Mouse (Mus musculus) forebrain, embryonic 12.5 days (tissue): ENCODE measurements around the gene Asb8. TPM values are rescaled to one million over a fixed set of nuclear protein-coding genes. Genes with fewer than 3 reads are reported as not detected.

Source experiments
- ATAC-seq: fragments of 200-750 bp; cut with Nextera tagmentation; 2 replicates; pipeline ENCODE4 v1.8.0; 2017; ENCODE audit warnings: moderate TSS enrichment; ENCODE audit not compliant: low FRiP score
- H3K27ac ChIP-seq: fragments of 300-500 bp; sonication (generic); 2 replicates; pipeline ENCODE4 v1.5.1; 2016; ENCODE audit warnings: mild to moderate bottlenecking
- H3K27me3 ChIP-seq: fragments of 300-500 bp; sonication (generic); 2 replicates; pipeline ENCODE4 v1.6.1; 2016; ENCODE audit warnings: mild to moderate bottlenecking
- H3K36me3 ChIP-seq: fragments of 300-500 bp; sonication (generic); replicated peaks from 2 replicates; pipeline ENCODE4 v1.6.1; 2016; ENCODE audit warnings: mild to moderate bottlenecking
- H3K4me1 ChIP-seq: fragments of 300-500 bp; sonication (generic); 2 replicates; pipeline ENCODE4 v1.6.1; 2016
- H3K4me2 ChIP-seq: fragments of 300-500 bp; sonication (generic); 2 replicates; pipeline ENCODE4 v1.6.1; 2016; ENCODE audit warnings: mild to moderate bottlenecking, moderate library complexity
- H3K4me3 ChIP-seq: fragments of 300-500 bp; sonication (generic); replicated peaks from 2 replicates; pipeline ENCODE4 v1.5.1; 2016; ENCODE audit warnings: mild to moderate bottlenecking
- H3K9ac ChIP-seq: fragments of 300-500 bp; sonication (generic); 2 replicates; pipeline ENCODE4 v1.6.1; 2016; ENCODE audit warnings: mild to moderate bottlenecking
- H3K9me3 ChIP-seq: fragments of 300-500 bp; sonication (generic); 2 replicates; pipeline ENCODE4 v1.6.1; 2016
- WGBS: fragments of 180-500 bp; shearing (Covaris S2); methylation state at CpG from one replicate; pipeline ENCODE4 v1.1.7; 2016; 5-methylcytosine and 5-hydroxymethylcytosine counted together
- polyA plus RNA-seq: library from polyadenylated mRNA; unstranded; fragments of >200 nt; fragmentation: Nextera tagmentation; extraction: Ambion mirVana; gene quantifications from 2 replicates; pipeline ENCODE4 v1.2.1, GENCODE M21; 2016

The Asb8 gene
- polyA plus RNA-seq, 1 experiment from 2014 or later, result 38.4 TPM

- H3K27ac ChIP-seq, result no peak overlapping the region
- WGBS, result 77% methylated on average over 9 of the region's 9 CpGs
- peaks cover 57% of the 10 kb centered on the region for H3K27me3 ChIP-seq
- no peak overlapping the region for H3K9ac ChIP-seq
- H3K4me3 ChIP-seq, result no peak overlapping the region
- H3K36me3 ChIP-seq, result no peaks in the 10 kb centered on the region
- H3K4me2 ChIP-seq, result peak overlapping the region; percentile 87
- H3K4me1 ChIP-seq, result peaks cover 41% of the 10 kb centered on the region
- no peaks in the 10 kb centered on the region for H3K9me3 ChIP-seq
- ATAC-seq, result no peak
Observed at GRCm38 (mm10) chr15:98170917-98171316, 5.5 kb upstream of the Asb8 start.

- H3K27me3 ChIP-seq, result peaks cover 62% of the 10 kb centered on the region
- no peak overlapping the region for H3K9ac ChIP-seq
- H3K4me1 ChIP-seq, result peaks cover 41% of the 10 kb centered on the region
Observed at GRCm38 (mm10) chr15:98170365-98170764, 4.9 kb upstream of the Asb8 start.

GRCm38 (mm10) chr15:98168622-98169004, 3.2 kb upstream of the Asb8 start:
- Histone ChIP-seq H3K36me3 (no peaks in the 10 kb centered on the region), H3K4me3 (peak overlapping the region; percentile 61), H3K9ac (peak overlapping the region; percentile 59), H3K9me3 (no peaks in the 10 kb centered on the region), H3K4me2 (peak overlapping the region; percentile 87), H3K27ac (no peak overlapping the region), H3K4me1 (peaks cover 41% of the 10 kb centered on the region), H3K27me3 (peaks cover 58% of the 10 kb centered on the region)
- ATAC-seq, result no peak
- WGBS, result 2% methylated on average over 19 of the region's 19 CpGs

More at GRCm38 (mm10) chr15:98170365-98170764, 4.9 kb upstream of the Asb8 start:
- H3K9me3 ChIP-seq, result no peaks in the 10 kb centered on the region
- peak overlapping the region; percentile 61 for H3K4me3 ChIP-seq
- no peak for ATAC-seq
- H3K36me3 ChIP-seq, result no peaks in the 10 kb centered on the region
- WGBS, result 39% methylated on average over 7 of the region's 7 CpGs
- H3K4me2 ChIP-seq, result peak overlapping the region; percentile 87
- no peak overlapping the region for H3K27ac ChIP-seq

- Histone ChIP-seq H3K27me3 (peaks cover 55% of the 10 kb centered on the region), H3K36me3 (no peaks in the 10 kb centered on the region), H3K9ac (peak overlapping the region; percentile 59), H3K27ac (peak overlapping the region; percentile 94), H3K4me3 (peak overlapping the region; percentile 61), H3K4me2 (peak overlapping the region; percentile 87), H3K4me1 (peaks cover 41% of the 10 kb centered on the region), H3K9me3 (no peaks in the 10 kb centered on the region)
- ATAC-seq, result peak; percentile 95
- under 1% methylated on average over 69 of the region's 69 CpGs for WGBS
Observed at GRCm38 (mm10) chr15:98167645-98168621, 2.5 kb upstream of the Asb8 start.

GRCm38 (mm10) chr15:98166963-98167644, 1.7 kb upstream of the Asb8 start, which contains the start of gene Ccdc184:
Ccdc184 (plus strand) TSS chr15:98167158.
- Histone ChIP-seq H3K27ac (peak within 1 kb of the TSS; percentile 94), H3K4me2 (peak within 1 kb of the TSS; percentile 87), H3K9ac (peak within 1 kb of the TSS; percentile 59), H3K27me3 (peaks cover 49% of the 10 kb centered on the region), H3K36me3 (no peaks in the 10 kb centered on the region), H3K4me1 (peaks cover 41% of the 10 kb centered on the region), H3K9me3 (no peaks in the 10 kb centered on the region), H3K4me3 (peak within 1 kb of the TSS; percentile 61)
- ATAC-seq, result peak; percentile 83
- under 1% methylated on average over 18 of the region's 18 CpGs for WGBS

GRCm38 (mm10) chr15:98162561-98162960, 2.9 kb downstream of the Asb8 start:
- peaks cover 10% of the 10 kb centered on the region for H3K4me1 ChIP-seq
- no peak for ATAC-seq
- H3K4me2 ChIP-seq, result no peak overlapping the region
- no peaks in the 10 kb centered on the region for H3K36me3 ChIP-seq
- no peak overlapping the region for H3K27ac ChIP-seq
- H3K4me3 ChIP-seq, result no peak overlapping the region
- H3K9me3 ChIP-seq, result no peaks in the 10 kb centered on the region
- 81% methylated on average over 4 of the region's 4 CpGs for WGBS
- peaks cover 6% of the 10 kb centered on the region for H3K27me3 ChIP-seq
- H3K9ac ChIP-seq, result no peak overlapping the region

- H3K4me3 ChIP-seq, result no peak overlapping the region
- 58% methylated on average over 19 of the region's 19 CpGs for WGBS
- ATAC-seq, result no peak
- H3K27ac ChIP-seq, result no peak overlapping the region
- H3K36me3 ChIP-seq, result no peaks in the 10 kb centered on the region
- no peak overlapping the region for H3K4me2 ChIP-seq
- H3K27me3 ChIP-seq, result peaks cover 6% of the 10 kb centered on the region
- no peak overlapping the region for H3K9ac ChIP-seq
- H3K4me1 ChIP-seq, result peaks cover 2% of the 10 kb centered on the region; the same call in 1 of the 2 replicates
- no peaks in the 10 kb centered on the region for H3K9me3 ChIP-seq
Observed at GRCm38 (mm10) chr15:98161026-98161805, 4.2 kb downstream of the Asb8 start.

- no peak for ATAC-seq
- peaks cover 5% of the 10 kb centered on the region; the same call in 1 of the 2 replicates for H3K4me1 ChIP-seq
- no peak overlapping the region for H3K27ac ChIP-seq
- WGBS, result 94% methylated on average over 1 of the region's 1 CpGs
- no peaks in the 10 kb centered on the region for H3K9me3 ChIP-seq
- H3K27me3 ChIP-seq, result no peaks in the 10 kb centered on the region
- H3K36me3 ChIP-seq, result no peaks in the 10 kb centered on the region
- no peak overlapping the region for H3K4me2 ChIP-seq
- no peak overlapping the region for H3K9ac ChIP-seq
- no peak overlapping the region for H3K4me3 ChIP-seq
Observed at GRCm38 (mm10) chr15:98157253-98157652, 8.2 kb downstream of the Asb8 start.

GRCm38 (mm10) chr15:98155944-98156343, 9.5 kb downstream of the Asb8 start:
- Histone ChIP-seq H3K27me3 (no peaks in the 10 kb centered on the region), H3K9ac (no peak overlapping the region), H3K4me1 (peaks cover 5% of the 10 kb centered on the region; the same call in 1 of the 2 replicates), H3K4me3 (no peak overlapping the region), H3K27ac (no peak overlapping the region), H3K4me2 (no peak overlapping the region), H3K36me3 (no peaks in the 10 kb centered on the region), H3K9me3 (no peaks in the 10 kb centered on the region)
- no peak for ATAC-seq
- WGBS, result 84% methylated on average over 4 of the region's 4 CpGs

GRCm38 (mm10) chr15:98155272-98155671, 10.2 kb downstream of the Asb8 start:
- no peak overlapping the region for H3K4me2 ChIP-seq
- H3K27ac ChIP-seq, result no peak overlapping the region
- no peaks in the 10 kb centered on the region for H3K27me3 ChIP-seq
- peaks cover 3% of the 10 kb centered on the region; the same call in 1 of the 2 replicates for H3K4me1 ChIP-seq
- WGBS, result 88% methylated on average over 5 of the region's 5 CpGs
- no peaks in the 10 kb centered on the region for H3K36me3 ChIP-seq
- no peak overlapping the region for H3K9ac ChIP-seq
- no peaks in the 10 kb centered on the region for H3K9me3 ChIP-seq
- no peak for ATAC-seq
- H3K4me3 ChIP-seq, result no peak overlapping the region

- H3K4me3 ChIP-seq, result no peak overlapping the region
- H3K27me3 ChIP-seq, result no peaks in the 10 kb centered on the region
- no peak for ATAC-seq
- H3K4me2 ChIP-seq, result no peak overlapping the region
- H3K4me1 ChIP-seq, result peaks cover 3% of the 10 kb centered on the region; the same call in 1 of the 2 replicates
- H3K27ac ChIP-seq, result no peak overlapping the region
- H3K36me3 ChIP-seq, result no peaks in the 10 kb centered on the region
- no peak overlapping the region for H3K9ac ChIP-seq
- H3K9me3 ChIP-seq, result no peaks in the 10 kb centered on the region
- WGBS, result 81% methylated on average over 3 of the region's 3 CpGs
Observed at GRCm38 (mm10) chr15:98154631-98155030, 10.8 kb downstream of the Asb8 start.

GRCm38 (mm10) chr15:98154146-98154545, 11.3 kb downstream of the Asb8 start:
- H3K36me3 ChIP-seq, result no peaks in the 10 kb centered on the region
- H3K4me3 ChIP-seq, result no peak overlapping the region
- no peak overlapping the region for H3K27ac ChIP-seq
- no peak overlapping the region for H3K4me2 ChIP-seq
- peaks cover 3% of the 10 kb centered on the region; the same call in 1 of the 2 replicates for H3K4me1 ChIP-seq
- ATAC-seq, result no peak
- WGBS, result 65% methylated on average over 4 of the region's 4 CpGs
- H3K27me3 ChIP-seq, result no peaks in the 10 kb centered on the region
- no peak overlapping the region for H3K9ac ChIP-seq
- H3K9me3 ChIP-seq, result no peaks in the 10 kb centered on the region
